Mouse (Mus musculus) C2C12 (cell line): ENCODE measurements around the gene Pdpn. TPM values are rescaled to one million over a fixed set of nuclear protein-coding genes. Genes with fewer than 3 reads are reported as not detected.
A peak's percentile ranks its signal among the peaks of the same experiment; 100 is the strongest.
"Not testable (repeated sequence)": the region's sequence is repeated elsewhere in the genome, so short reads cannot be mapped to it uniquely, and the experiment has no call there.

Experiments
- H3K27me3 ChIP-seq: one replicate; pipeline ENCODE4 v1.6.1; 2011; ENCODE audit not compliant: control insufficient read depth, insufficient read depth, insufficient read length
- H3K36me3 ChIP-seq: one replicate; pipeline ENCODE4 v1.6.1; 2011; ENCODE audit not compliant: control insufficient read depth, insufficient read depth
- H3K4me3 ChIP-seq: one replicate; pipeline ENCODE4 v1.5.1; 2011; ENCODE audit warnings: mild to moderate bottlenecking, control low read depth; ENCODE audit not compliant: poor library complexity, insufficient read depth, severe bottlenecking
- H3K79me2 ChIP-seq: one replicate; pipeline ENCODE4 v1.6.1; 2011; ENCODE audit not compliant: control insufficient read depth, insufficient read depth
- H3K79me3 ChIP-seq: one replicate; pipeline ENCODE4 v1.6.1; 2011; ENCODE audit warnings: low read depth, control low read depth
- H3ac ChIP-seq: one replicate; pipeline ENCODE3; 2011; ENCODE audit warnings: low read depth; ENCODE audit not compliant: control insufficient read depth, insufficient read length
- CEBPB ChIP-seq: IDR thresholded peaks from one replicate; pipeline ENCODE4 v1.6.1; 2011; ENCODE audit warnings: low read depth, mild to moderate bottlenecking, control low read depth, moderate library complexity
- CTCF ChIP-seq: IDR thresholded peaks from one replicate; pipeline ENCODE4 v1.5.1; 2011; ENCODE audit not compliant: control insufficient read depth, insufficient read depth, insufficient read length
- FOSL1 ChIP-seq: IDR thresholded peaks from one replicate; pipeline ENCODE4 v1.8.0; 2011; ENCODE audit warnings: mild to moderate bottlenecking, low read length; ENCODE audit not compliant: poor library complexity, insufficient read depth, severe bottlenecking
- MAX ChIP-seq: IDR thresholded peaks from one replicate; pipeline ENCODE4 v1.6.1; 2011; ENCODE audit warnings: mild to moderate bottlenecking, control low read depth
- MYOD1 ChIP-seq: IDR thresholded peaks from one replicate; pipeline ENCODE4 v1.6.1; 2011; ENCODE audit warnings: low read depth; ENCODE audit not compliant: control insufficient read depth, insufficient read length
- MYOG ChIP-seq: IDR thresholded peaks from one replicate; pipeline ENCODE4 v1.6.1; 2011; ENCODE audit not compliant: control insufficient read depth, insufficient read length; ENCODE audit errors: extremely low read depth
- USF1 ChIP-seq: IDR thresholded peaks from one replicate; pipeline ENCODE4 v1.6.1; 2011; ENCODE audit warnings: low read depth, mild to moderate bottlenecking, control low read depth, moderate library complexity
- long read RNA-seq, 2 experiments: library from polyadenylated mRNA; unstranded; transcript quantifications; one replicate each; pipeline ENCODE4 v2.0.0; 2019 to 2020
- polyA plus RNA-seq: library from polyadenylated mRNA; unstranded; fragments of >200 nt; fragmentation: generic; extraction: Trizol; gene quantifications from one replicate; pipeline ENCODE4 v1.2.1, GENCODE M21; 2012; ENCODE audit warnings: missing spikeins

The Pdpn gene
- 133 TPM for polyA plus RNA-seq
- long read RNA-seq, experiment 1, transcript Pdpn-201 (6 exons, 1,817 nt) = major isoform, 209 of 403 reads
- long read RNA-seq, experiment 1, transcript Pdpn-202 (5 exons, 762 nt) = minor isoform, 9 of 403 reads
- long read RNA-seq, experiment 1, partial matches to known transcripts = 7 of 403 reads
- long read RNA-seq, experiment 1, other reads (novel, unspliced or antisense) = 178 of 403 reads
- long read RNA-seq, experiment 2, transcript Pdpn-201 (6 exons, 1,817 nt) = major isoform, 994 of 1,062 reads
- long read RNA-seq, experiment 2, transcript Pdpn-202 (5 exons, 762 nt) = minor isoform, 52 of 1,062 reads
- long read RNA-seq, experiment 2, partial matches to known transcripts = 4 of 1,062 reads
- long read RNA-seq, experiment 2, other reads (novel, unspliced or antisense) = 12 of 1,062 reads

- Histone ChIP-seq H3K79me3 (peaks cover 57% of the 10 kb centered on the region), H3K36me3 (peaks cover under 1% of the 10 kb centered on the region), H3ac (peak within 1 kb of the TSS; percentile 82), H3K27me3 (no peaks in the 10 kb centered on the region), H3K4me3 (peak within 1 kb of the TSS; percentile 74), H3K79me2 (peaks cover 72% of the 10 kb centered on the region)
- no peak for TF ChIP-seq MYOG
- peak; percentile 27 for TF ChIP-seq USF1
Observed at GRCm38 (mm10) chr4:143299325-143300070, at the start of gene Pdpn. Pdpn (minus strand) TSS chr4:143299564.

- H3K4me3 ChIP-seq = no peak overlapping the region
- TF ChIP-seq USF1 = no peak
- TF ChIP-seq FOSL1 = no peak
- TF ChIP-seq CEBPB = no peak
- no peak for TF ChIP-seq CTCF
- TF ChIP-seq MYOD1 = no peak
- TF ChIP-seq MAX = no peak
- no peak for TF ChIP-seq MYOG
- no peaks in the 10 kb centered on the region for H3K79me2 ChIP-seq
- no peaks in the 10 kb centered on the region for H3K79me3 ChIP-seq
- peaks cover 31% of the 10 kb centered on the region for H3K27me3 ChIP-seq
- no peak overlapping the region for H3ac ChIP-seq
- H3K36me3 ChIP-seq = no peaks in the 10 kb centered on the region
Observed at GRCm38 (mm10) chr4:143348678-143349077, 49.3 kb upstream of the Pdpn start.

- H3K36me3 ChIP-seq, H3K79me3 ChIP-seq, H3K79me2 ChIP-seq, H3ac ChIP-seq, H3K4me3 ChIP-seq: not testable (repeated sequence)
- peaks cover 22% of the 10 kb centered on the region for H3K27me3 ChIP-seq
Observed at GRCm38 (mm10) chr4:143345491-143345890, 46.1 kb upstream of the Pdpn start.

GRCm38 (mm10) chr4:143341470-143341869 lies 42.1 kb upstream of the Pdpn start:
- no peaks in the 10 kb centered on the region for H3K27me3 ChIP-seq
- TF ChIP-seq MYOG = no peak
- TF ChIP-seq CEBPB = no peak
- no peak for TF ChIP-seq FOSL1
- no peak for TF ChIP-seq MYOD1
- no peak for TF ChIP-seq CTCF
- TF ChIP-seq USF1 = no peak
- TF ChIP-seq MAX = no peak
- H3ac ChIP-seq = no peak overlapping the region
- no peaks in the 10 kb centered on the region for H3K36me3 ChIP-seq
- no peaks in the 10 kb centered on the region for H3K79me3 ChIP-seq
- no peaks in the 10 kb centered on the region for H3K79me2 ChIP-seq
- H3K4me3 ChIP-seq = no peak overlapping the region

GRCm38 (mm10) chr4:143339808-143340207 lies 40.4 kb upstream of the Pdpn start:
- no peaks in the 10 kb centered on the region for H3K79me2 ChIP-seq
- H3K36me3 ChIP-seq = no peaks in the 10 kb centered on the region
- no peak overlapping the region for H3K4me3 ChIP-seq
- no peaks in the 10 kb centered on the region for H3K27me3 ChIP-seq
- no peaks in the 10 kb centered on the region for H3K79me3 ChIP-seq
- no peak overlapping the region for H3ac ChIP-seq
- TF ChIP-seq FOSL1 = no peak
- no peak for TF ChIP-seq CTCF
- no peak for TF ChIP-seq MYOG
- no peak for TF ChIP-seq USF1
- TF ChIP-seq MYOD1 = no peak
- no peak for TF ChIP-seq MAX
- TF ChIP-seq CEBPB = no peak

GRCm38 (mm10) chr4:143336096-143336495 lies 36.7 kb upstream of the Pdpn start:
- no peaks in the 10 kb centered on the region for H3K27me3 ChIP-seq
- H3ac ChIP-seq = no peak overlapping the region
- no peaks in the 10 kb centered on the region for H3K79me3 ChIP-seq
- no peaks in the 10 kb centered on the region for H3K36me3 ChIP-seq
- TF ChIP-seq MAX (no peak), FOSL1 (no peak), USF1 (no peak), MYOD1 (no peak), CEBPB (no peak), CTCF (no peak), MYOG (no peak)
- no peak overlapping the region for H3K4me3 ChIP-seq
- H3K79me2 ChIP-seq = no peaks in the 10 kb centered on the region
